Mouse (Mus musculus): ENCODE data around the gene Rab33b.
"Not testable (repeated sequence)": the region's sequence is repeated elsewhere in the genome, so short reads cannot be mapped to it uniquely, and the experiment has no call there.

Rab33b gene

GRCm38 (mm10) chr3:51483741-51484359, at the start of gene Rab33b:
TSS of gene Rab33b (plus strand) at chr3:51483920.
- peak; percentile 97 for DNase-seq (ENCODE audit: low read depth, low spot score)

- DNase-seq (ENCODE audit: low read depth, low spot score): not testable (repeated sequence)
Measured at GRCm38 (mm10) chr3:51434364-51434763, 49.4 kb upstream of the Rab33b start.

- no peak for DNase-seq (ENCODE audit: low read depth, low spot score)
Measured at GRCm38 (mm10) chr3:51434871-51435595, 48.7 kb upstream of the Rab33b start.

- DNase-seq (ENCODE audit: low read depth, low spot score): no peak
Measured at GRCm38 (mm10) chr3:51468530-51468929, 15.2 kb upstream of the Rab33b start.

GRCm38 (mm10) chr3:51475706-51476105, 8.0 kb upstream of the Rab33b start:
- DNase-seq (ENCODE audit: low read depth, low spot score): no peak

GRCm38 (mm10) chr3:51479893-51480292, 3.8 kb upstream of the Rab33b start:
- DNase-seq (ENCODE audit: low read depth, low spot score): no peak

GRCm38 (mm10) chr3:51481059-51481458, 2.7 kb upstream of the Rab33b start:
- DNase-seq (ENCODE audit: low read depth, low spot score): peak; percentile 53

GRCm38 (mm10) chr3:51481881-51482280, 1.8 kb upstream of the Rab33b start:
- DNase-seq (ENCODE audit: low read depth, low spot score): no peak

- DNase-seq (ENCODE audit: low read depth, low spot score): no peak
Measured at GRCm38 (mm10) chr3:51482781-51483180, 939 bp upstream of the Rab33b start.

GRCm38 (mm10) chr3:51484370-51484769, 650 bp downstream of the Rab33b start:
- DNase-seq (ENCODE audit: low read depth, low spot score): no peak

- DNase-seq (ENCODE audit: low read depth, low spot score): no peak
Measured at GRCm38 (mm10) chr3:51485347-51485746, 1.6 kb downstream of the Rab33b start.

GRCm38 (mm10) chr3:51486491-51487195, 2.9 kb downstream of the Rab33b start:
- DNase-seq (ENCODE audit: low read depth, low spot score): no peak

- DNase-seq (ENCODE audit: low read depth, low spot score): no peak
Measured at GRCm38 (mm10) chr3:51490088-51490753, 6.5 kb downstream of the Rab33b start.

- no peak for DNase-seq (ENCODE audit: low read depth, low spot score)
Measured at GRCm38 (mm10) chr3:51493272-51493838, 9.6 kb downstream of the Rab33b start.

- no peak for DNase-seq (ENCODE audit: low read depth, low spot score)
Measured at GRCm38 (mm10) chr3:51494466-51494865, 10.7 kb downstream of the Rab33b start.

GRCm38 (mm10) chr3:51495646-51496045, 11.9 kb downstream of the Rab33b start:
- DNase-seq (ENCODE audit: low read depth, low spot score): no peak

GRCm38 (mm10) chr3:51497978-51498377, 14.3 kb downstream of the Rab33b start:
- DNase-seq (ENCODE audit: low read depth, low spot score): no peak

GRCm38 (mm10) chr3:51498659-51499058, 14.9 kb downstream of the Rab33b start:
- no peak for DNase-seq (ENCODE audit: low read depth, low spot score)

- no peak for DNase-seq (ENCODE audit: low read depth, low spot score)
Measured at GRCm38 (mm10) chr3:51499876-51500275, 16.2 kb downstream of the Rab33b start.

GRCm38 (mm10) chr3:51504385-51504952, 20.7 kb downstream of the Rab33b start:
- no peak for DNase-seq (ENCODE audit: low read depth, low spot score)

GRCm38 (mm10) chr3:51505465-51505864, 21.7 kb downstream of the Rab33b start:
- no peak for DNase-seq (ENCODE audit: low read depth, low spot score)

Data from ES-CJ7 (cell line).